Mouse (Mus musculus) C2C12 (cell line): Measurements from ENCODE around the gene Bmp5.

Experiments
- CEBPB ChIP-seq: IDR thresholded peaks from one replicate; pipeline ENCODE4 v1.6.1; 2011; ENCODE audit warnings: low read depth, mild to moderate bottlenecking, control low read depth, moderate library complexity
- CTCF ChIP-seq: IDR thresholded peaks from one replicate; pipeline ENCODE4 v1.5.1; 2011; ENCODE audit not compliant: control insufficient read depth, insufficient read depth, insufficient read length
- MYOD1 ChIP-seq: IDR thresholded peaks from one replicate; pipeline ENCODE4 v1.6.1; 2011; ENCODE audit warnings: low read depth; ENCODE audit not compliant: control insufficient read depth, insufficient read length
- USF1 ChIP-seq: IDR thresholded peaks from one replicate; pipeline ENCODE4 v1.6.1; 2011; ENCODE audit warnings: low read depth, mild to moderate bottlenecking, control low read depth, moderate library complexity

GRCm38 (mm10) chr9:75905497-75905896, 130.3 kb downstream of the Bmp5 start:
- TF ChIP-seq CTCF (no peak), CEBPB (no peak), MYOD1 (no peak), USF1 (no peak)
